In the genomic region with DNA sequence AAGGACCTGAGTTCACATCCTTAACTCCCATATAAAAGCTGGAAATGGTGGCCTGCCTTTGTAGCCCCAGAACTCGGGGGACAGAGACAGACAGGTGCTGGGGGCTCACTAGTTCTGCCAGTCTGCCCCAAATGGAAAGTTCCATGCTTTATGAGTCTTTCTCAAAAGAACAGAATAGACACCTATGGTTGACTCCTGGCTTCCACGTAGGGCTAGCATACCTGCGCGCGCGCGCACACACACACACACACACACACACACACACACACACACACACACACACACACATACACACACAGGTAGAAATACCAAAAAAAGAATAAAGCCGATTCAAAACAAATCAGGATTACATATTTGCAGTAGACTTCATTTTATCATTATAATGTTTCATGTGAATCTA, we compare ENCODE assay signal across 17 mouse cellular contexts.
"Had no signal": no experiment of that assay in that cellular context is flagged by ENCODE, and none has a peak within 500 bp of the region (broad histone marks: within the 10 kb centered on the region; RNA-seq: fewer than 3 reads in every experiment).

No protein-coding gene starts in this region.

- H3K4me2 ChIP-seq: liver, embryonic 15.5 days; lung, embryonic 15.5 days; midbrain, embryonic 12.5 days had no signal

- DNase-seq: liver, postnatal 0 days; lung, adult 2 months; lung, postnatal 14 days; lung, postnatal 36 days; midbrain, embryonic 14.5 days; retina, postnatal 1 day; right cerebral cortex, adult 18-20 months; right cerebral cortex, postnatal 25 days; thymus, adult 18-20 months; thymus, postnatal 14 days; thymus, postnatal 36 days had no signal

- H3K27ac ChIP-seq: liver, embryonic 15.5 days; lung, embryonic 15.5 days; macrophage; midbrain, embryonic 12.5 days had no signal

- H3K4me1 ChIP-seq: liver, embryonic 15.5 days; lung, embryonic 15.5 days; midbrain, embryonic 12.5 days had no signal

- H3K36me3 ChIP-seq: liver, embryonic 15.5 days; lung, embryonic 15.5 days; midbrain, embryonic 12.5 days had no signal

- H3K9me3 ChIP-seq: liver, embryonic 15.5 days; lung, embryonic 15.5 days; midbrain, embryonic 12.5 days had no signal

- H3K9ac ChIP-seq: liver, embryonic 15.5 days; liver, postnatal 0 days; lung, embryonic 15.5 days; midbrain, embryonic 12.5 days had no signal

- ATAC-seq: liver, postnatal 0 days; lung, postnatal 0 days had no signal

- H3K27me3 ChIP-seq: liver, embryonic 15.5 days; lung, embryonic 15.5 days; midbrain, embryonic 12.5 days had no signal

- H3K4me3 ChIP-seq: liver, embryonic 15.5 days; lung, embryonic 15.5 days; megakaryocyte, embryonic 14.5 days; midbrain, embryonic 12.5 days had no signal
